Mouse (Mus musculus) heart, embryonic 13.5 days (tissue): ENCODE results near the gene Tmem41b. TPM values are rescaled to one million over a fixed set of nuclear protein-coding genes. Genes with fewer than 3 reads are reported as not detected.

Experiments used
- ATAC-seq: fragments of 200-750 bp; cut with Nextera tagmentation; 2 replicates; pipeline ENCODE4 v1.8.0; 2017; ENCODE audit warnings: moderate TSS enrichment; ENCODE audit not compliant: insufficient number of reproducible peaks, low FRiP score, low TSS enrichment; ENCODE audit errors: extremely low read depth
- H3K27ac ChIP-seq: fragments of 300-500 bp; sonication (generic); replicated peaks from 2 replicates; pipeline ENCODE4 v1.5.1; 2015; ENCODE audit warnings: moderate library complexity, mild to moderate bottlenecking, inconsistent platforms
- H3K27me3 ChIP-seq: fragments of 300-500 bp; sonication (generic); replicated peaks from 2 replicates; pipeline ENCODE4 v1.6.1; 2015; ENCODE audit warnings: mild to moderate bottlenecking, inconsistent platforms
- H3K36me3 ChIP-seq: fragments of 300-500 bp; sonication (generic); 2 replicates; pipeline ENCODE4 v1.6.1; 2015; ENCODE audit warnings: mild to moderate bottlenecking, inconsistent platforms
- H3K4me1 ChIP-seq: fragments of 300-500 bp; sonication (generic); 2 replicates; pipeline ENCODE4 v1.6.1; 2015; ENCODE audit warnings: inconsistent platforms
- H3K4me2 ChIP-seq: fragments of 300-500 bp; sonication (generic); 2 replicates; pipeline ENCODE4 v1.6.1; 2015; ENCODE audit warnings: inconsistent platforms, mild to moderate bottlenecking, moderate library complexity
- H3K4me3 ChIP-seq: fragments of 300-500 bp; sonication (generic); 2 replicates; pipeline ENCODE4 v1.5.1; 2015; ENCODE audit warnings: moderate library complexity, mild to moderate bottlenecking, inconsistent platforms
- H3K9ac ChIP-seq: fragments of 300-500 bp; sonication (generic); 2 replicates; pipeline ENCODE4 v1.6.1; 2015; ENCODE audit warnings: inconsistent platforms, mild to moderate bottlenecking, moderate library complexity
- H3K9me3 ChIP-seq: fragments of 300-500 bp; sonication (generic); 2 replicates; pipeline ENCODE4 v1.6.1; 2016; ENCODE audit warnings: inconsistent platforms
- WGBS: fragments of 180-500 bp; shearing (Covaris S2); methylation state at CpG from one replicate; pipeline ENCODE4 v1.1.7; 2015; ENCODE audit warnings: mixed read lengths; 5-methylcytosine and 5-hydroxymethylcytosine counted together
- polyA plus RNA-seq: library from polyadenylated mRNA; unstranded; fragments of >200 nt; fragmentation: Nextera tagmentation; extraction: Ambion mirVana; gene quantifications from 2 replicates; pipeline ENCODE4 v1.2.1, GENCODE M21; 2015

Tmem41b gene
- polyA plus RNA-seq, 1 experiment from 2014 or later, result 42.6 TPM

DNA sequence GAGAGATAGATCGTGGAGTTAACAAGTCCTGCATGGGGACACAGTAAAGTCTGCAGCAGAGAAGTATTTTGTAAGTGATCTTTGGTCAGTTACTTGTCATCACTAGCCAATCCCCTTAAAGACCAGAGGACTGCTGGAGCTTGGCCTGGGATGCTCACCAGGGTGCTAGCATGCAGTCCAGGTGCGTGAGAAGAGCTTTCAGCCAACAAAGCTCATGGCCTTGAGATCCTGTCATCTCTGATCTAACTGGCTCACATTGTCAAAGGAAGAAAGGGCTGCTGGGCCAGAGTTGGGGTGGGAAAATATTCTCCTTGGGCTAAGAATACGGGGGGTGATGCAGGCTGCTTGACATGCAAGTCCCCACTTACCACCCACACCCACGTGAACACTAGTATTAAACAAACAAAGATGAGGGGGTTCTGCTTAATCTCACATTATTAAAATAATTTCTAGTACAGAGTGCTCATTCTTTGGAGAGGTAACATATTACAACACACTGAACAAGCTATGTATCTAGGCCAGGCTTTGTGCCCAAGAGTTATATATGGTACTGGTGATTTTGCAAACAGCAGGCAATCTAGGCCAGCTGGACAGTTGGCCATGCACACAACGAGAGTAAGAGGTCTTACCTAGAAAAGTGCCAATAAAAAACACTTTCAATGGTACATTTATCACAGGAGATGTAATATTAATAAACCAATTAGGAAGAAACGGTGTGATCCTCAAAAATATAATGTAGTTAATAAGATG, 10.6 kb downstream of the Tmem41b start:
- no peaks in the 10 kb centered on the region for H3K27me3 ChIP-seq
- no peak overlapping the region for H3K27ac ChIP-seq
- H3K4me3 ChIP-seq, result no peak overlapping the region
- H3K9ac ChIP-seq, result no peak overlapping the region
- no peak for ATAC-seq
- no peaks in the 10 kb centered on the region for H3K4me1 ChIP-seq
- WGBS, result 86% methylated on average over 6 of the region's 6 CpGs
- H3K36me3 ChIP-seq, result peaks cover 75% of the 10 kb centered on the region
- no peaks in the 10 kb centered on the region for H3K9me3 ChIP-seq
- H3K4me2 ChIP-seq, result no peak overlapping the region

DNA sequence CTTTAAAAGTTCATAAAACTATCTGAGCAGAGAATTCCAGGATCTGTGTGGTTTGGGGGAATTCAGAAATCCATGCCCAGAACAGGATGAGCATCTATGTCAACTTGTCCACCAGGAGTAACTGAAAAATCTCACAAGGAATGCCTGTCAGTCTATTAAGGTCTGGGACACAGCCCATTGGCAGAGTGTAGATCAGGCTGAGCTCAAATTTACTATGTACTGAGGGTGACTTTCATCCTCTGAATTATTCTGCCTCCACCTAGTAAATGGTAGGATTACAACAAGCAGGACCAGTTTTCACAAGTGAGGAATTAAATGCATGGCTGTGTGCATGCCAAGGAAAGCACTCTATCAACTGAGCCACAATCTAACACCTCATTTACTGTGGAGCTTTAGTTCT, 17.2 kb downstream of the Tmem41b start:
- Histone ChIP-seq H3K27ac (peak overlapping the region; percentile 70), H3K27me3 (no peaks in the 10 kb centered on the region), H3K36me3 (peaks cover 18% of the 10 kb centered on the region), H3K4me3 (no peak overlapping the region), H3K4me2 (no peak overlapping the region), H3K9me3 (no peaks in the 10 kb centered on the region), H3K4me1 (peaks cover 19% of the 10 kb centered on the region), H3K9ac (0 out of 2 replicates have a peak overlapping the region, but pooled peaks have one; percentile 38)
- no peak for ATAC-seq

DNA sequence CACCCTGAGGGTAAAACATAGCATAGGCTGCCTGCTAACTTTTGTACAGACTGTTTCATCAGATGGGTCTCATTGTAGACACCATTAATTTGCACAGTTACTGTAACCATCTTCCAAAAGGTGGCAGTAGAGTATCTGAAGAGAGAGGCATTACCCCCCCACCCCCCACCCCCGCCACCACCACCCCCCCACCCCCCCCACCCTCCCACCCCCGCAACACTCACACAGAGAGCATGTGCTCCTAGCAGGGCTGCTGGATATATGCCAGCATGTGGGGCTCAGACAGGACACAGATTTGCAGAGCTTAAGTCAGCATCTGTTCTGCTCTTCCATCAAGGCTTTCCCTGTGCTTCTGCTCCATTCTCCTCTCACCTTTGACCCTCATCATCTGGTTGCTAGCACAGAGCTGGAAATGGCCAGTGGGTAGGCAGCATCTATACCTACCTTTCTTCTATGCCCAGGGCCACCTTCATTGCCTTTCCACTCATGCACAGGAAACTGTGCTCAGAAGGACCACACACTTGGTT, 17.7 kb downstream of the Tmem41b start:
- no peak overlapping the region for H3K4me3 ChIP-seq
- ATAC-seq, result peak; percentile 31; the same call in 1 of the 2 replicates
- H3K9ac ChIP-seq, result 0 out of 2 replicates have a peak overlapping the region, but pooled peaks have one; percentile 41
- peaks cover 17% of the 10 kb centered on the region for H3K36me3 ChIP-seq
- WGBS, result 0% methylated on average over 1 of the region's 2 CpGs
- H3K9me3 ChIP-seq, result no peaks in the 10 kb centered on the region
- H3K4me1 ChIP-seq, result peaks cover 19% of the 10 kb centered on the region
- H3K4me2 ChIP-seq, result no peak overlapping the region
- no peaks in the 10 kb centered on the region for H3K27me3 ChIP-seq
- peak overlapping the region; percentile 73 for H3K27ac ChIP-seq

DNA sequence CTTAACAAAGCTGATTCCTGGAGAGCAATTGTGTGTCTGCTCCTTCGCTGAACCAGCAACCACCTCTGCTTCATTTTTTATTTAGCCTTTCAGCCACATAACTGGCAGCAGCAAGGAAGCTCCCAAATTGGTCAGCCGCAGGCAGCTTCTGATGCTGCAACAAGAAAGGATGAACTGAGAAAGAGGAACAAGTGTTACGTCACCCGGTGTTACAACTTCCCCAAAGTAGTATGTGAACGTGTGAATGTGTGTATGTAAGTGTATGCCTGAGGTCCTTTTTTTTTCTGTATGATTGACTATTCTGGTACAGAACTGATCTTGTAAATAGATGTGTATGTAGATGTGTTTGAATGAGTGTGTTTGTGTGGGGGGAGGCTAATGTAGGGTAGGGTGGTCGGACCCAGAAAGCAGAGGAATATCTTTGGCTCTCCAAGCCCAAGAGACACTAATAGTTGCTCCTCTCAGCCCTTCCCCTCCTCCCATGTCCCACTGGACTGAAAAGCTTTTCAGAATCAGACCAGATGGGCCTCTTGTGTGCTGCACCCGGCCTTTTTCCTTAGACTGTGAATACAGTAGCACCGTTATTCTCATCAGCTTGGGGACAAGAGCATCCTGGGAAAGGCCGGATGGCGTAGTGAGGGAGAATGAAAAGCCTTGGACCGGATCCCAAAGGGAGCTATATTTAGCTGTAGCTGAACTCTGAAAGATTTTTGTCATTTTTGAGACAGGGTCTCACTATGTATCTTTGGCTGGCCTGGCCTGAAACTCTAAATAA, 18.7 kb downstream of the Tmem41b start:
- H3K4me1 ChIP-seq, result peaks cover 19% of the 10 kb centered on the region
- peak overlapping the region; percentile 73 for H3K27ac ChIP-seq
- no peaks in the 10 kb centered on the region for H3K9me3 ChIP-seq
- peaks cover 13% of the 10 kb centered on the region for H3K36me3 ChIP-seq
- 56% methylated on average over 11 of the region's 11 CpGs for WGBS
- H3K4me2 ChIP-seq, result peak overlapping the region; percentile 17; the same call in 1 of the 2 replicates
- peak overlapping the region; percentile 41 for H3K9ac ChIP-seq
- no peak overlapping the region for H3K4me3 ChIP-seq
- ATAC-seq, result no peak; the same call in 1 of the 2 replicates
- no peaks in the 10 kb centered on the region for H3K27me3 ChIP-seq

DNA sequence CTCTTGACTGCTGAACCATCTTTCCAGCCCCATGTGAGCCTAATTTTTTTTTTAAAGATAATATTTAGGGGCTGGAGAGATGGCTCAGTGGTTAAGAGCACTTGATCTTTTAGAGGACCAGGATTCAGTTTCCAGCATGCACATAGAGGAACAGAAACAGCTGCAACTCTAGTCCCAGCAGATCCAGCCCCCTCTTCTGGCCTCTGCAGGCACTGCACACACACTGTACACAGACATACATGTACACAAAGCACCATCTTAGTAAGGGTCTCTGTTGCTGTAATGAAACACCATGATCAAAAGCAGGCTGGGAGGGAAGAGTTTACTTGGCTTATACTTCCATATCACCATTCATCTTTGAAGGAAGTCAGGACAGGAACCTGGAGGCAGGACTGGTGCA, 21.1 kb downstream of the Tmem41b start:
- no peak for ATAC-seq
- no peaks in the 10 kb centered on the region for H3K36me3 ChIP-seq
- no peak overlapping the region for H3K9ac ChIP-seq
- H3K9me3 ChIP-seq, result no peaks in the 10 kb centered on the region
- no peak overlapping the region for H3K4me2 ChIP-seq
- no peaks in the 10 kb centered on the region for H3K27me3 ChIP-seq
- no peak overlapping the region for H3K4me3 ChIP-seq
- peaks cover 30% of the 10 kb centered on the region for H3K4me1 ChIP-seq
- H3K27ac ChIP-seq, result no peak overlapping the region

DNA sequence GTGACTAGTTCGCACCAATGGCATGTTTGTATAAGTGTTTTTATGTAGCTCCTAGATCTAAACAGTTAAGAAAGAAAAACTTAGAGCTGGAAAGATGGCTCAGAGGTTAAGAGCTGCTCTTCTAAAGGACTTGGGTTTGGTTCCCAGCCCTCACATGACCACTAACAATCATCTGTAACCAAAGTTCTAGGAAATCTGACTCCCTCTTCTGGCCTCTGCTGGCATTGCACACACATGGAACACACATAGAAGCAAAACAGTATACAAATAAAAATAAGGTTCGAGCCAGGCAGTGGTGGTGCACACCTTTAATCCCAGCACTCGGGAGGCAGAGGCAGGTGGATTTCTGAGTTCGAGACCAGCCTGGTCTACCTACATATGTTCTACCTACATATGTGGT, 23.0 kb downstream of the Tmem41b start:
- Histone ChIP-seq H3K9me3 (no peaks in the 10 kb centered on the region), H3K36me3 (no peaks in the 10 kb centered on the region), H3K27ac (no peak overlapping the region), H3K4me3 (no peak overlapping the region), H3K4me2 (no peak overlapping the region), H3K27me3 (no peaks in the 10 kb centered on the region), H3K4me1 (peaks cover 27% of the 10 kb centered on the region), H3K9ac (no peak overlapping the region)
- 87% methylated on average over 4 of the region's 4 CpGs for WGBS
- no peak for ATAC-seq

DNA sequence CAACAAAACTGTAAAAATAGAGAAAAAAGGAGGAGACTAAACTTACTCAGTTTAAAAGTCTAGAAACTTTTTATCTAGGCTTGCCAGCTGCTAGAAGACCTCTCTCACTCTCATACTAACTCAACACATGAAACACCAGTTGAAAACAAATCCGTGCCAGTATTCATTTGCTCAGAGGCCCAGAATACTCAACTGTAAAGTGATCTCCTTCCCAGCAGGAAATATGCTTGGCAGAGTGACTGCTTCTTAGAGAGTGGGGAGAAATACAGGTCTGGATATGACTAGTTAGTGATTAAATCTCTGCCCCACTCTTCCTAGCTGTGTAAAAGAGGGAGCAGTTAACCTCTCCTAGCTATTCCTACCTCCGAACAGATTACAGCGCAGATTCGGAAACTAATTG, 24.1 kb downstream of the Tmem41b start:
- H3K9me3 ChIP-seq, result no peaks in the 10 kb centered on the region
- H3K4me2 ChIP-seq, result no peak overlapping the region
- H3K27ac ChIP-seq, result no peak overlapping the region; the same call in 1 of the 2 replicates
- no peak overlapping the region for H3K4me3 ChIP-seq
- H3K4me1 ChIP-seq, result peaks cover 26% of the 10 kb centered on the region
- H3K27me3 ChIP-seq, result no peaks in the 10 kb centered on the region
- 65% methylated on average over 4 of the region's 4 CpGs for WGBS
- H3K9ac ChIP-seq, result no peak overlapping the region
- ATAC-seq, result no peak
- H3K36me3 ChIP-seq, result no peaks in the 10 kb centered on the region

DNA sequence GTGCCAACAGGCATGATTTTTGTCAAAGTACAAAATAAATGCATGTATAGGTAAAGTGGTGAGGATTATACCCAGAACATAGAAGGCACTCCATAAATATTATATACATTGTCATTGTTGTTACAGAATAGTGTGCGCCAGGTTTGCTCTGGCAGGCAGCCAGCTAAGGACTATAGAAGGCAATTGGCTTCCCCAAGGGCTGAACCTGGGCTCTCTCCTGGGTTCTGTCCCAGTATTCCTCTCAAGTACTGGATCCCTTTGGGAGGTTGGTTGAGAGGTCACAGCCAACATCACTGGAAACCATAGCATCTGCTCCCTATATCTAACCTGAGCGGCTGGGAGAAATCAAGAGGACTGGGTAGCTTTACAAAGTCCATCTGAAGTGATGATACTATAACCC, 25.2 kb downstream of the Tmem41b start:
- H3K9me3 ChIP-seq, result no peaks in the 10 kb centered on the region
- 59% methylated on average over 2 of the region's 2 CpGs for WGBS
- H3K36me3 ChIP-seq, result no peaks in the 10 kb centered on the region
- no peak for ATAC-seq
- H3K4me2 ChIP-seq, result no peak overlapping the region
- H3K27ac ChIP-seq, result no peak overlapping the region
- peaks cover 36% of the 10 kb centered on the region for H3K4me1 ChIP-seq
- H3K27me3 ChIP-seq, result no peaks in the 10 kb centered on the region
- H3K4me3 ChIP-seq, result no peak overlapping the region
- H3K9ac ChIP-seq, result no peak overlapping the region

DNA sequence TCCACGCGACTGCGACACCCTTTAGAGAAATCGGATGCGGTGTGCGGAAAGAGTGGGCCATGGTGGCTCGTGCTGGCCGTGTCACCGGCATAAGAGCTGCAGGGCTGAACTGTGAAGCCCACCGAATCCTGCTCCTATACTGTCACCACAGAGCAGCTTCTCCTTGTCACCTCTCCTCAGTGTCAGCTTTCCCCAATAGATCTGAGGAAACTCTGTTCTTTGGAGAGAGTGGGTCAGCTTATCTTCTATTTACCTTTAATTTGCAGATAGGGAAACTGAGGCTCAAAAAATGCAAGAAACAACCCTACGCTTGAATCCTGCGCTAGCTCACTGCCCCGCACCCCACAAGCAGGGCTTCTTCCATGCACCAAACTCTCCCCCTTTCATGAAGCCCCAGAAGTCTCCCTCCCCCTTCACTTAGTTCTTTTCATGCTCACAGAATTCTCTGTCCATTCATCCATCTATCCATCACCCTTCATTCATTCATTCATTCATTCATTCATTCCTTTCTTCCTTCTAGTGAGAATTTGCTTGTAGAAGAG, 26.0 kb downstream of the Tmem41b start:
- H3K4me3 ChIP-seq, result peak overlapping the region; percentile 90
- ATAC-seq, result no peak
- 13% methylated on average over 13 of the region's 13 CpGs for WGBS
- H3K9me3 ChIP-seq, result no peaks in the 10 kb centered on the region
- peaks cover 43% of the 10 kb centered on the region for H3K4me1 ChIP-seq
- peak overlapping the region; percentile 80 for H3K4me2 ChIP-seq
- H3K27me3 ChIP-seq, result no peaks in the 10 kb centered on the region
- peak overlapping the region; percentile 99 for H3K9ac ChIP-seq
- no peaks in the 10 kb centered on the region for H3K36me3 ChIP-seq
- peak overlapping the region; percentile 97 for H3K27ac ChIP-seq

DNA sequence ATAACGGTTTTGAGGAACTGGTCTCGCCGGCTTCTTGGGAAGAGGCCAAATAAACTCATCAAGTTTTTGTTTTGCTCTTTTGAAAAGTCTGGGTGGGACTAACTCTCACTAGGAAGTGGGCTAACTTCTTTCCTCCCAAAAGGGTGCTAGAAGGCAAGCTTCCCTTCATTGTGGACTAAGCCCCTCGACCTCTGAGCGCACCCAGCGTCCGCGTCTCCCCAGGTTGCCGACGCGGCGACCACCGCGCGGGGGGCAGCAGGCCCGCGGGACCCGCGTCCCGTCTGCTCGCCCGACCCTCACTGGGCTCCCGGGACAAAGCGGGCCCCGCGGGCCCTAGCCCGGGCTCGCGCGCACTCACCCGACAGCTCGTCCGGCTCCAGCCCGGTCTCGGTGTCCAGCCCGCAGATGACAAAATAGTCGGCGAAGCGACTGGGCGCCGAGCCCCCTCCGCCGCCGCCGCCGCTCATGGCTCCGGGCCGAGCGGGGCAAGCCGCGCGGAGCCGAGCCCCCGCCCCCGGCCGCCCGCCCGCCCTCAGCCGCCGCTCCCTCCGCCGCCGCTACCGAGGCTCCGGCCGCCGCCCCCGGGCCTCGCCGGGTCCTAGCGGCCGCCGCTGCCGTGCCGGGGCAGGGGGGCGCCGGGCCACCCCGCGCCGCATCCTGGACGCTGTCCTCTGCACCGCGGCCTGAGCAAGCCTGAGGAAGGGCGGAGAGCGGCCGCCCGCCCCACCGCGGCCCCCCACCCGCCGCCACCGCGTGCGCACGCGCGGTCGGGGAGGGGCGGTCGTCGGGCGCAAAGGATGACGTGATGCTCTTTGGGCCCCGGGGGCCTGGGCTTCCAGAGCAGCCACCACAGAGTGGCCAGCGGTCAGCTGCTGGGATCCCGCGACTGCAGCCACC, 26.8 kb downstream of the Tmem41b start, which contains the start of gene Dennd5a:
Gene Dennd5a, minus strand, starts transcription at position 755 of the 897 bp plus-strand sequence.
- whole genome bisulfite sequencing, result under 1% methylated on average over 93 of the region's 107 CpGs
- H3K9me3 ChIP-seq, result no peaks in the 10 kb centered on the region
- H3K4me1 ChIP-seq, result peaks cover 50% of the 10 kb centered on the region
- peak; percentile 93 for ATAC-seq
- H3K4me3 ChIP-seq, result peak within 1 kb of the TSS; percentile 90
- H3K27ac ChIP-seq, result peak within 1 kb of the TSS; percentile 97
- peak within 1 kb of the TSS; percentile 99 for H3K9ac ChIP-seq
- no peaks in the 10 kb centered on the region for H3K27me3 ChIP-seq
- H3K4me2 ChIP-seq, result peak within 1 kb of the TSS; percentile 80
- H3K36me3 ChIP-seq, result no peaks in the 10 kb centered on the region
